Mouse (Mus musculus): Measurements from ENCODE around the gene Mknk1. TPM values are rescaled to one million over a fixed set of nuclear protein-coding genes. Genes with fewer than 3 reads are reported as not detected.
A peak's percentile ranks its signal among the peaks of the same experiment; 100 is the strongest.

Gene Mknk1
- total and polyA plus RNA-seq, 3 experiments, result 25.8 to 38.5 TPM; not detected in 1

GRCm38 (mm10) chr4:115824178-115824577 lies 14.8 kb upstream of the Mknk1 start:
- peak overlapping the region in 1 of 2 experiments; percentile 13; a peak in 1 of 4 replicates for H3K4me3 ChIP-seq (ENCODE audit: control insufficient read depth in 1 of 2, insufficient read depth in 1 of 2, low read depth in 2 of 2, low read length in 2 of 2)
- H3K4me1 ChIP-seq (ENCODE audit: control insufficient read depth in 1 of 2, insufficient read depth in 2 of 2, low read length in 2 of 2), result peaks cover 54 to 71% of the 10 kb centered on the region in 2 experiments
- H3K9ac ChIP-seq (ENCODE audit: control insufficient read depth, low read depth, low read length, poor library complexity, severe bottlenecking), result peak overlapping the region; percentile 15; the same call in 1 of the 2 replicates

DNA sequence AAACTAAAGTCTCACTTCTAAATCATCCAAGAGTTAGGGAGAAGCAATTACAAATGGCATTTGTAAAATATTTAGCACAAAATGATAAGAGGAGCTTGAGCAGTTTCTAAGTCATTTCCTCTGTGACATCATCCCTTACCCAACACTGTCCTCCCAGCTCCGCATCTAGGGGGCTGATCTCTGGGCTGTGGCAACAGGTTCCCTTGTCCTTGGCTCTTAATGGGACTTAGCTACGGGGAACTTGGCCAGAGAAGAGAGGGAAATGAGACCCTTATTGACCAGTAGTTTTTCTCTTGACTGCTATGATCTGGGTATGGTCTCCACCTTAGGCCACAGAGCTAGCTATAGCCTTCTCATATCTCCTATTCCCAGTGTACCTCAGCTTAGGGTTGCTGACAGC lies 13.7 kb upstream of the Mknk1 start:
- Histone ChIP-seq H3K4me3 (ENCODE audit: control insufficient read depth in 1 of 2, insufficient read depth in 1 of 2, low read depth in 2 of 2, low read length in 2 of 2) (peak overlapping the region in 1 of 2 experiments; percentile 23; a peak in 1 of 4 replicates), H3K79me2 (ENCODE audit: control insufficient read depth, insufficient read depth, low read length, poor library complexity) (peaks cover 4% of the 10 kb centered on the region), H3K9ac (ENCODE audit: control insufficient read depth, low read depth, low read length, poor library complexity, severe bottlenecking) (peak overlapping the region; percentile 11; the same call in 1 of the 2 replicates), H3K4me1 (ENCODE audit: control insufficient read depth in 1 of 2, insufficient read depth in 2 of 2, low read length in 2 of 2) (peaks cover 50 to 73% of the 10 kb centered on the region in 2 experiments), H3K27me3 (ENCODE audit: control insufficient read depth in 1 of 2, insufficient read depth in 2 of 2, low read length in 2 of 2) (no peaks in the 10 kb centered on the region), H3K36me3 (ENCODE audit: control insufficient read depth in 1 of 2, insufficient read depth in 2 of 2, low read length in 2 of 2) (peaks cover 0 to 61% of the 10 kb centered on the region in 2 experiments; a peak in 2 of 4 replicates), H3K27ac (ENCODE audit: control insufficient read depth, low read depth, low read length) (peak overlapping the region; percentile 81), H3K9me3 (replicated peaks; ENCODE audit: insufficient read depth, low read length) (no peaks in the 10 kb centered on the region)
- TF ChIP-seq MAX (IDR thresholded peaks at IDR 0.05; ENCODE audit: low read length), result peak; percentile 55
- peak; percentile 63 for TF ChIP-seq SIN3A (IDR thresholded peaks at IDR 0.05; ENCODE audit: low read length)
- TF ChIP-seq HCFC1 (IDR thresholded peaks at IDR 0.05; ENCODE audit: low read depth, low read length), result peak; percentile 17; the same call in 1 of the 2 replicates
- no peak for TF ChIP-seq ZC3H11A (IDR thresholded peaks at IDR 0.05; ENCODE audit: low read depth, low read length)
- TF ChIP-seq EP300 (IDR thresholded peaks at IDR 0.05; ENCODE audit: low read depth in 1 of 2, low read length in 2 of 2), result peak; percentile 2 to 52; a peak in 2 of 4 replicates
- TF ChIP-seq E2F4 (IDR thresholded peaks at IDR 0.05; ENCODE audit: borderline replicate concordance, low read depth, low read length), result 0 out of 2 replicates have a peak, but pooled peaks have one; percentile 45
- TF ChIP-seq TCF12 (IDR thresholded peaks at IDR 0.05; ENCODE audit: low read depth, low read length), result 0 out of 2 replicates have a peak, but pooled peaks have one; percentile 22
- peak; percentile 23; the same call in 1 of the 2 replicates for TF ChIP-seq GATA1 (IDR thresholded peaks at IDR 0.05; ENCODE audit: low read depth, low read length)
- no peak for TF ChIP-seq NELFE (IDR thresholded peaks at IDR 0.05; ENCODE audit: low read depth, low read length)
- TF ChIP-seq ETS1 (IDR thresholded peaks at IDR 0.05; ENCODE audit: low read depth, low read length), result peak; percentile 78
- DNase-seq (ENCODE audit: low read depth, low spot score), result peak; percentile 74

More at GRCm38 (mm10) chr4:115824178-115824577, 14.8 kb upstream of the Mknk1 start:
- Histone ChIP-seq H3K79me2 (ENCODE audit: control insufficient read depth, insufficient read depth, low read length, poor library complexity) (peaks cover 4% of the 10 kb centered on the region), H3K36me3 (ENCODE audit: control insufficient read depth in 1 of 2, insufficient read depth in 2 of 2, low read length in 2 of 2) (peaks cover 0 to 62% of the 10 kb centered on the region in 2 experiments; a peak in 2 of 4 replicates), H3K9me3 (replicated peaks; ENCODE audit: insufficient read depth, low read length) (no peaks in the 10 kb centered on the region), H3K27ac (ENCODE audit: control insufficient read depth, low read depth, low read length) (peak overlapping the region; percentile 81), H3K27me3 (ENCODE audit: control insufficient read depth in 1 of 2, insufficient read depth in 2 of 2, low read length in 2 of 2) (no peaks in the 10 kb centered on the region)
- DNase-seq (ENCODE audit: low read depth, low spot score), result peak; percentile 59
- TF ChIP-seq GATA1 (IDR thresholded peaks at IDR 0.05; ENCODE audit: low read depth, low read length) (peak; percentile 80), HCFC1 (IDR thresholded peaks at IDR 0.05; ENCODE audit: low read depth, low read length) (no peak), GABPA (IDR thresholded peaks at IDR 0.05; ENCODE audit: low read depth, low read length) (no peak), MYB (IDR thresholded peaks at IDR 0.05; ENCODE audit: low read depth, low read length) (no peak), RCOR1 (IDR thresholded peaks at IDR 0.05; ENCODE audit: low read depth, low read length) (peak; percentile 73), TAL1 (IDR thresholded peaks at IDR 0.05; ENCODE audit: low read length) (peak; percentile 59), TBP (IDR thresholded peaks at IDR 0.05; ENCODE audit: low read depth, low read length) (peak; percentile 59; the same call in 1 of the 2 replicates), MAX (IDR thresholded peaks at IDR 0.05; ENCODE audit: low read length) (no peak), EP300 (IDR thresholded peaks at IDR 0.05; ENCODE audit: low read depth in 1 of 2, low read length in 2 of 2) (peak; percentile 83 to 85), POLR2AphosphoS5 (IDR thresholded peaks at IDR 0.05; ENCODE audit: borderline replicate concordance, low read depth, low read length) (no peak), USF1 (IDR thresholded peaks at IDR 0.05; ENCODE audit: low read depth, low read length) (no peak), TCF12 (IDR thresholded peaks at IDR 0.05; ENCODE audit: low read depth, low read length) (peak; percentile 75), MYC (IDR thresholded peaks at IDR 0.05; ENCODE audit: low read depth, low read length) (0 out of 2 replicates have a peak, but pooled peaks have one; percentile 29), ETS1 (IDR thresholded peaks at IDR 0.05; ENCODE audit: low read depth, low read length) (peak; percentile 80)

Data from MEL (cell line).